Mouse (Mus musculus): ENCODE measurements around the gene Nudt16l1. TPM values are rescaled to one million over a fixed set of nuclear protein-coding genes. Genes with fewer than 3 reads are reported as not detected.

The Nudt16l1 gene
- polyA plus RNA-seq (2017; shearing (Covaris generic)), result 172 TPM

GRCm38 (mm10) chr16:4938461-4938860 is at the start of gene Nudt16l1:
TSS of gene Nudt16l1 (plus strand) at chr16:4938761.

GRCm38 (mm10) chr16:4963797-4964709 is 25.5 kb downstream of the Nudt16l1 start, which contains the start of gene Anks3:
TSS of gene Anks3 (minus strand) at chr16:4964205.

Other genes starting within 250 kb of the Nudt16l1 start
- gene Nmral1, start 219.4 kb upstream of the Nudt16l1 start, polyA plus RNA-seq (2017; shearing (Covaris generic)), result 11.9 TPM
- 105 TPM for gene Hmox2, start 212.4 kb upstream of the Nudt16l1 start, polyA plus RNA-seq (2017; shearing (Covaris generic))
- 60.6 TPM for gene Cdip1, start 148.5 kb upstream of the Nudt16l1 start, polyA plus RNA-seq (2017; shearing (Covaris generic))
- 0.60 TPM for gene 4930562C15Rik, start 103.3 kb upstream of the Nudt16l1 start, polyA plus RNA-seq (2017; shearing (Covaris generic))
- gene Ubald1, start 58.4 kb upstream of the Nudt16l1 start, polyA plus RNA-seq (2017; shearing (Covaris generic)), result 55.7 TPM
- gene Mgrn1, start 52.5 kb upstream of the Nudt16l1 start, polyA plus RNA-seq (2017; shearing (Covaris generic)), result 56.5 TPM
- 90.3 TPM for gene Anks3, start 25.4 kb downstream of the Nudt16l1 start, polyA plus RNA-seq (2017; shearing (Covaris generic))
- not detected for gene Sept12, start 59.1 kb downstream of the Nudt16l1 start, polyA plus RNA-seq (2017; shearing (Covaris generic))
- gene Smim22, start 68.5 kb downstream of the Nudt16l1 start, polyA plus RNA-seq (2017; shearing (Covaris generic)), result not detected
- gene Rogdi, start 74.8 kb downstream of the Nudt16l1 start, polyA plus RNA-seq (2017; shearing (Covaris generic)), result 21.6 TPM
- gene Glyr1, start 111.1 kb downstream of the Nudt16l1 start, polyA plus RNA-seq (2017; shearing (Covaris generic)), result 180 TPM
- 18.5 TPM for gene Ubn1, start 111.3 kb downstream of the Nudt16l1 start, polyA plus RNA-seq (2017; shearing (Covaris generic))
- gene Ppl, start 193.7 kb downstream of the Nudt16l1 start, polyA plus RNA-seq (2017; shearing (Covaris generic)), result 0.10 TPM
- gene Sec14l5, start 208.3 kb downstream of the Nudt16l1 start, polyA plus RNA-seq (2017; shearing (Covaris generic)), result not detected